Mouse (Mus musculus) retina, adult 2 months (tissue): ENCODE data around the gene Tbrg4.

Experiments
- DNase-seq: peaks from one replicate; pipeline ENCODE4 v3.0.0-alpha.2; 2012; ENCODE audit warnings: low read depth, low spot score

Tbrg4 gene

DNA sequence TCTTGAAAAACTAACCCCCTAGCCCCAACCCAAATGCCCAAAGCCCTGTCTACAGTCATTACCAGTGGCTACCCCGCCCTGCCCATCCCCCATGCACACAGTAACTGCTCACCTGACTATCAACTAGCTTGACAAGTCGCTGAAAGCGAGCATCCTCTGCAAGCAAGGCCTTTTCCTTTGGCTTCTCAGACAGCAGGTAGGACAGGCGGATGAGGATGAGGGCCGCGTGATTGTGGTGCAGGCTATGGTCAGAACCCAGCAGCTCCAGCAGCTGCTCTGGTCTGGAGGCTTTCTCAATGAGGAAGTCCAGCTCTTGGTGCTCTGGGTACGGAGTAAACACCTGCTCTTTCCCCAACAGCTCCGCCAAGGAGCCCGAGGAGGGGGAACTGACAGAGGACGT lies 2.2 kb downstream of the Tbrg4 start:
- DNase-seq = no peak

GRCm38 (mm10) chr11:6615250-6616205 lies 10.3 kb downstream of the Tbrg4 start:
- DNase-seq = no peak

- peak; percentile 69 for DNase-seq
These were observed 20.1 kb downstream of the Tbrg4 start, which contains the start of gene Nacad for GRCm38 (mm10) chr11:6605491-6606399. TSS of gene Nacad (minus strand) at chr11:6606053.

DNA sequence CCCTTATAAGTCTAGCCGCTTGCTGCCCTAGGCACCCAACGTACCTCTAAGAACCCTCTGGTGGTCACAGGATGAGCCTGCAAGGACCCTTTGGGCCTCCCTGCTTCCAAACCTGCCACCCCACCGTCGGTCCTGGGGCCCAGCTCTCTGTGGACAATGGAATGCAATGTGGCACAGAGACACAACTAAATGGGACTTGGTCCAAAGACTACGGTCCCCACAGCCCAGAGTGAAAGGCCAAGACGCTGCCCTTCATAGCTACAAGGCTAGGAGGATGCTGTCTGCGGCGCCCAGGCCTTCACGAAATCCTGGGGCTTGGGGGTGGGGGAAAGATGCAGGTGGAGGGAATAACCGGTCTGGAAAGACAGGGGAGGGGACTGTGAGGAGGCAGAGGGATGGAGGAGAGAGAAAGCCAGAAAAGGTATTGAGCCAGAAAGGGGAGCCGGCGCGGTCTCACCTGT lies 20.8 kb downstream of the Tbrg4 start:
- DNase-seq = no peak

GRCm38 (mm10) chr11:6604604-6604936 lies 21.3 kb downstream of the Tbrg4 start:
- DNase-seq = no peak

DNA sequence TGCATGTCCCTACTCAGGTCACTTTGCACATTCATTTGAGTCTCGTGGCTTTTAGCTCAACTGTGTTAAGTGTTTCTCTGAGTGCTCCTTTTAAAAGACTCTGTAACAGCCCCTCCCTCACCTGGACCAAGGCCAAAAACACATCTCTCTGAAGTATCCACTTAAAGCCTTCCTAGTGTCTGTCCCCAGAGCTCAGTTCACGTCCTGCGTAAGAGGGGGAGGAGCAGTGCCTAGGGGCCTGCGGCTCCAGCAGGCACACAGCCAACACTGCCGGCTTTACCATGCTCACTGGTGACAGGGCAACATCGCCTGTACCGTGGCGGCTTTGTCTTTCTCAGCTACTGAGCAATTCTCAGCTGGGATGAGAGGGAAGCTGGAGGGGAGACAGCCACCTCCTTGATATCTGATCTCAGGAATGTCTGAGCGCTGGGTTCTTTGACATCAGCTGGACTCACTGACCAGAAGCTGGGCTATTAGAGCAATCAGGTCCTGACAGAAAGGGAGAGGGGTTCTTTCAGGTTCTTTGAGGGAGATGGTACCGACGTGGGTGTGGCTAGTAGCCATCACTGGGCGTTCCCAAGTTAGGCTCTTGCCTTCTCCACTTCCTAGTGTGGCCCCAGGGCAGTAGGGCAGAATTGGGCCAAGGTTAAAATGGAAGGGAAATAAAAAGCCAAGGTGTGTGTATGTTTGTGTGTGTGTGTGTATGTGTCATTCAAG lies 21.8 kb downstream of the Tbrg4 start:
- DNase-seq = peak; percentile 25

GRCm38 (mm10) chr11:6603224-6603623 lies 22.6 kb downstream of the Tbrg4 start:
- no peak for DNase-seq

GRCm38 (mm10) chr11:6602662-6603061 lies 23.2 kb downstream of the Tbrg4 start:
- no peak for DNase-seq

DNA sequence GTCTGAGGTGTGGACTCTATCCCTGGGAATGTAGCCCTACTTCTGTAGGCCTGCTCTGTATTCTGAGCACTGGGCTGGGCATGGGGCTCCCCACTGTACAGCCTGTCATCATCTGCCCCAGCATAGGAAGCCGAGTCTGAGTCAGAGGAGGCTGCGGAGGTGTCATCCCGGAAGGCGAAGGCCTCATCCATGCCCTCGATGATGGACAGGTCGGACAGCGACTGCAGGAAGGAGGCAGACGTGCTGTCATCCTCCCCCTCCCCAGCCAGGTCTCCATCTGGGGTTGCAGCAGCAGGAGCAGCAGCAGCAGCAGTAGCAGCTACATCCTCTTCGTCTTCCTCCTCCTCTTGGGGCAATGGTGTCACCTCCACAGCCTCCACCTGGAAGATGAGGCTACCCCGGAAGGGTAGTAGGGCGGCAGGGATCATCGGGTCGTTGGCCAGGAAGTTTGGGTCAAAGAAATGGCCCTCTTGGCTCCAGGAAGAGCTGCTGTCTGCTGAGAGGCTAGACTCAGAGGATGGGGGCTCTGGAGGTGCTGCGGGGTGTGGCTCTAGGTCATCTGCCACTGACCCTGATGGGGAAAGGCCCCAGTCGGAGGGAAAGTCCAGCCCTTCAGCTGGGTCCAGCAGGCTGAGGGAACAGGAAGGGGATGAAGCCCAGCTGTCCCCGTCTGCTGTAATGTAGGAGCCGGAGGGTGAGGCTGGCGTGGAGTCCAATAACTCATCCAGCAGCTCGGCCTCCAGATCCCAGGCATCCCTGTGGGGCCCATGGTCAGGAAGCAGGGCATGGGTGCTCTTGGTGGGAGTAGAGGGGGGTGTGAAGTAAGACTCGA lies 24.0 kb downstream of the Tbrg4 start:
- DNase-seq = no peak

DNA sequence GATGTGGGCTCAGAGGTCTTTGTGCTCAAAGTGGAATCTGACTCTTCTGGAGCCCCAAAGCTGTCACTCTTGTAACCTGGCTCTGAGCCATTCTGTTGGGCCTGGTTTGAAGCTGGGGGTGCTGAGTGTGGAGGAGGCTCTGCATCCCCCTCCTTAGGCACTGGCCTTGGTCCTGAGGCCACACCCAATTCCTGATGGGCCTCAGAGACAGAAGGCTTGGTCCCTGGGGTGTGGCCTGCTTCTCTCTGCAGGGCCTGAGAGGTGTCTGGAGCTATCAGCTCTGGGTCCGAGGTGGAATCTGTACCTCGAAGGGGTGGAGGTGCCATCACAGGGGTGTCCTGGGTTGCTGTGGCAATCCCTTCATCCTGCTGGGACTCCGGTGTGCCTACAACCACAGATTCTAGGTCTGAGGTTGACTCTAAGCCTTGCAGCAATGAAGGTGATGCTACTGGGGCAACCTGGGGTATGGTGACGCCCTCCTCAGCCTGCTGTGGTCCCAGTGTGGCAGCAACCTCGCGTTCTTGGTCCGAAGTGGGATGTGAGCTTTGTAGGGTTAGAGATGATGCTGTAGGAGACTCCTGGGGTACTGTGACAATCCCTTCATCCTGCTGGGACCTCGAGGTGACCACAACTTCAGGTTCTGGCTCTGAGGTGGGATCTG lies 25.5 kb downstream of the Tbrg4 start:
- DNase-seq = no peak

DNA sequence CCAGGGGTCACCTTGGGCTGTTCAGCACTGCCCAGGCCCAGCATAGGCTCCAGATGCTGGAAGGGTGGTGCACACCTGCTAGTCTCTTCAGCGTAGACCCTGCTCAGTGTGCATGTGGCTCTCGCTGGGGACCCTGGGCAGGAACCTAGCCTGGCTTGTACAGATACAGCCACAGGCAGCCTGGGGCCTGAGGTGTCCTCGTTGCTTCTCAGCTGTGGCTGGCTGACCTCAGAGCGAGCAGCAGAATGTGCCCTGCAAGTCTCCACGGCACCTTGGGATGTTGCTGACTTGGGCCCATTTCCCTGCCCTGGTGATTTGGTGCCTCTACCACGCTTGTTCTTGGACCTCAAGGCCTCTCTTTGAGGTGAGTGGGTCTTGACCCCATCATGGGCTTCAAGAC lies 26.0 kb downstream of the Tbrg4 start:
- no peak for DNase-seq

GRCm38 (mm10) chr11:6599011-6599681 lies 26.7 kb downstream of the Tbrg4 start:
- DNase-seq = no peak

DNA sequence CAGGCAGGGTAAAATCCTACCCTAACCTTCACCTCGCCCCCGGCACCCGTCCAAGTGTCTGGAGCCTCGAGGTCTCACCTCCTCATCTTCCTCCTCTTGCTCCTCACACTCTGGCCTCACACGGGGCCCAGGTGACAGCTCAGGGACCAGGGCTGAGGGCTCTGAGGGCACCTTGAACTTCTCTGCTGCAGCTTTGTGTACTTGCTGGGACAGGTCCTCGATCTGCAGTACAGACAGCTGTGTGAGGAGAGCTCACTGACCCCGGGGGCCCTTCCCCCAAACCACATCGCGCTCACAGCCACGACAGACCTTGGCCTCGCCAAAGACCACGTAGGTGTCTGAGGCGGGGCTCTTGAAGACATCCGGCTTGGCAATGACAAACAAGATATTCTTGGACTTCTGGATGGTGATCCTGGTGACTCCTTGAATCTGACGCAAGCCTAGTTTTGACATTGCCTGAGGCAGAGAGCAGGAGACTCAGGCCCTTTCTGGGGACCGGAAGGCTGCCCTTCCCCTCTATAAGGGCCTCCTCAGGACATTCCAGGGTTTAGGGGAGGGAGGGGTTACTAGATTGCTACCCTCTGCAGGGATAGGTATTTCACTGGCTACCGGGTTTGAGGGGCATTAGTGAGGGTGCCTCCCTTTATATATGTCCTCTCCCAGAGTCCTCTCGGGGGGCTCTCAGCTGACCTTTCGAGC lies 27.5 kb downstream of the Tbrg4 start:
- no peak for DNase-seq

DNA sequence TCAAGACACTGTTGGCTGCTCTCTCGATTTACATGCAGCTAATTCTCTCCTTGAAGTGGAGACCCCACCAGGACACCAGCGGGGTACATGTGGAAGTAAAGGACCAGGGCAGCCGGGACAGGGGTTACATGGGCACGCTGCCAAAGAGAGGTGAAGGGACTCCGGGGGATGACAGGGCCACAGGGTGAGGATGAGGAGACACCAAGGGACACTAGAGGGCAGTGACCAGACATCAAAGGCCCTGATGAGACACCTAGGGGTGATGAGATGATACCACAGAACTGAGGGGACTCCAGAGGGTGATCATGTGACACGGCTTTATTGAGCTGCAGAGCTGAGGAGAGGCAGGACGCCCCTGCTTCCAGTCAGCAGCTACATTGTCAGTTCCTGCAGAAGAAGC lies 28.3 kb downstream of the Tbrg4 start:
- DNase-seq = no peak

DNA sequence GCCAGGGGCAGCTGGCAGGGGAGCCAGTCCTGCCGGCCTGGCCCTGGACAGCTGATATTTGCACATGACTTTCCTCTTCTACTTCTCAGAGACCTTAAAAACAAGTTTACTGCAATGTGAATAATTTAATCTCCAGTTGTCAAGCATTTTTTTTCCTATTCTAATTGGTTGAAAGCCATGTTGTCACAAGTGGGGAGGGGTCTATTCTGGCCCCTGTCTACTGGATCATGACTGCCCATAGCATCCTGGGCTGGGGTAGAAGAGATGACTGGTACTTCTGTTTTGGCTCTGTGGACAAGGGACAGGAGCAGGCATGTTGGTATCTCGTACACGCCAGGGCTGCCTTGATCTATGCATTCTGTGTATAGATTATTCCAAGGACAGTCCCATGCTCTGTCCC lies 29.3 kb downstream of the Tbrg4 start:
- no peak for DNase-seq

DNA sequence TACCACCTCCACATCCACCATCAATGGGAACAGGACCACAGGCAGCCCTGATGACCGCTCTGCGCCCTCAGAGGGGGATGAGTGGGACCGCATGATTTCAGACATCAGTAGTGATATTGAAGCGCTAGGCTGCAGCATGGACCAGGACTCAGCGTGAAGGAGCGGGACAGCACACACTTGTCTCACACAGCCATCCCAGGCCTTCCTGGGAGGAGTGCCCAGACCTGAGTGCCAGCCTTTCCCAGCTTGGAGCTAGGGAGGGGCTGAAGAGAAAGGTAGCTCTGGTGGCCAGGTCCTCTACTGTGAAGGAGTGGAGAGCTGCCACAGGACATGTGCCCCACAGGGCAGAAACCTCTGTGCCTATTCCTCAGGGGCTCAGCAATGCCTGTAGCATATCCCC lies 29.7 kb downstream of the Tbrg4 start:
- no peak for DNase-seq

DNA sequence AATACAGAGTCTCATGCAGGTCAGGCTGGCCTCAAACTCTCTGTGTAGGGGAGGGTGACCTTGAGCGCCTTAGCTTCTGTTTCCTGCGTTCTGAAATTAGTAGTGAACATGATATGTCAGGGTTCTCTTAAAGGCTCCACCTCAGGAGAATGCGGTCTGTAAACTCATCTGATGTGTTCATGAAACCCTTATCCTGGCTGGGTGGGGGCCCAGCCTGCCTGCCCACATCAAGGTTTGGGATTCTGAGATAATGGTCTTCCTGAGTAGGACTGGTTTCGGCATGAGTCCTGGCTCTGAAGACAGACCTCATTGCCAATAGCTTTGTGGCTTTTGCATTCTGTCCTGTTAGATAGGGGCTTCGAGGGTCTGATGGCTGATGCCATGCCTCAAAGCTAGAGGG lies 30.5 kb downstream of the Tbrg4 start:
- no peak for DNase-seq

DNA sequence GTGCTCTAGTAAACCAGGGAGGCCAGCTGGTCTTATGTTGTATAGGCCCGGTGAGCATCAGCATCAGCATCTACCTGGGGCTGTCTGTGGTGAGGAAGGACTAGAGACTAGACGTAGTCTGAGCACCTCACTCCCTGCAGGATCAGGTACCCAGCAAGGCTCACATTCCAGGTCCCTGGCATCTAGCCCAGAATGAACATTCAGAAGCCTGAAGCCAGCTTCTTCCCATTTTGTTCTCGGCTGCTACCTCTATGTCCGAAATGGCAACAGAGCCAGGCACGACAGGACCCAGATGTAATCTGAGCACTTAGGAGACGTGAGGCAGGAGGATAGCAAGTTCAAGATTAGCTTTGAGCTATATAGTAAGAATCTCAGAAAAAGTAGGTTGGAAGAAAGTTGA lies 31.0 kb downstream of the Tbrg4 start:
- DNase-seq = no peak

GRCm38 (mm10) chr11:6593406-6593805 lies 32.5 kb downstream of the Tbrg4 start:
- no peak for DNase-seq
